Mouse (Mus musculus) thymus, adult 18-20 months (tissue): ENCODE results near the gene Wdfy3.
"Not testable (repeated sequence)": the region's sequence is repeated elsewhere in the genome, so short reads cannot be mapped to it uniquely, and the experiment has no call there.

Experiments used
- DNase-seq, 2 experiments: peaks; one replicate each; pipeline ENCODE4 v3.0.0; 2022; ENCODE audit warnings: mixed read lengths in 2 of 2

Wdfy3 gene

DNA sequence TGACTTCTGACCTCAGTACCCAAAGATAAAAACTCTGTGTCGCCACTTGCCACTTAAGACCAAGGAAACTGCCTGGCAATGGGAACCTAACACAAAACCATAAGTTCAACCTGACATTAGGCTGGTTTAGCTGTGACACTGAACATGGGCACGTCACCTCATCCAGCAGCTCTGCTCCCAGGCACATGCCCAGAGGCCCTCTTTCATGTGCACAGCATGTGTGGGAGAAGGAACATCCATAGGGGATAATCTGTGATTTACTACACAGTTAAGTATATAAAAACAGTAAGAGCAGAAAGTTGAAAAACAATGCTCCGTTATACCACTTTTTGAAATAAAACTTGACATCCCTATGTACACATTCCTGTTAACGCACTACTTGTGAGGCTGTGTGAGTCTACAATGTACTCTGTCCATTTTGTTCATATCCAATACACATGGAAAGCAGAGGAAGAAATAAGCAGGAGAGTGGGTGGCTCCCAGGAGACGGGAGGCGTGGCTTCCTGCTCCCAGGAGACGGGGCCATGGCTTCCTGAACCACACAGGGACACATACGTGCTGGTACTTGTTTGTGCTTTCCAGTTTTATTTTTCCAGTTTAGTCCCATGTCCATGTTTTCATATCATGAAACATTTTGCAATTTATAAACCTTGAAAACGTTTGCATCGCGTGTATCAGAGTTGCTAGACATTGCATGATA, 73.5 kb downstream of the Wdfy3 start:
- DNase-seq: no peak

DNA sequence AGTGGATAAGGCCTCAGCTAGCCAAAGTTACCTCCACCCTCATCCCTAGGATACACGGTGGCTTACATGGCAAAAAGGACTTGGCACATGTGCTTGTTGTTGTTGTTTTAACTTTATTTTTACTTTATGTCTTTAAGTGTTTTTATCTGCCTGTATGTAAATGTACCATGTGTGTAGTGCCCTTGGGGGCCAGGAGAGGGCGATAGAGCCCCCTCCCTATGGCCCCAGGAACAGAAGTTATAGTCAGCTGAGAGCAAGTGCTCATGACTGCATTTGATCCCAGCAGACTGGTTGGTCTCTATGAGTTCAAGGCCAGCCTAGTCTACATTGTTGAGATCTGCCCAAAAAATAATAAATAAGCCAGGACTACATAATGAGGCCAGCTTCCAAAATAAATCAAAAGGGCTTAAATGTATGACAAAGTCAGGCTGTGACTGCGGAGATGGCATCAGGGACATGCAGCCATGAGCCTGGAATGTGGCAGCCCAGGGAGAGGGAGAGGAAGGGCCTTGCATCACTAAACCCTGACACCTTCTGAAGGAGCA, 74.2 kb downstream of the Wdfy3 start:
- DNase-seq: no peak

DNA sequence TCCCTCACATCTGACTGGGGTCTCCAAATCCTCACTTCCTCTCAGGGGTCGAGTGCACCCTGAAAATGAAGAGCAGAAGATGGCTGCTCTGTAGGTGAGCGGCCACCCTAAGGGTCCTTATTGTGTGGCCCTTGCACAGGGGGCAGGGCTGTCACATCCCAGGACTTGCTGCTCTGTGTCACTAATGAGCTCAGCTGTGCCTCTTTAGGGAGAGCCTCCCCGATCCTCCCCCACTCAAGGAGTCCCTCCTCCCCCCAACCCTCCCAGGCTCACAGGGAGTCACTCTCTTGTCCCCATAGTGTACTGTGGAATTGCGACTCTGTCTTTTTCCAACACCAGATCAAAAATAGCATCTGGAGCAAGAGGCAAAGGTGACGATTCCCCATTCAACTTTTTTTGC, 75.7 kb downstream of the Wdfy3 start:
- no peak for DNase-seq

DNA sequence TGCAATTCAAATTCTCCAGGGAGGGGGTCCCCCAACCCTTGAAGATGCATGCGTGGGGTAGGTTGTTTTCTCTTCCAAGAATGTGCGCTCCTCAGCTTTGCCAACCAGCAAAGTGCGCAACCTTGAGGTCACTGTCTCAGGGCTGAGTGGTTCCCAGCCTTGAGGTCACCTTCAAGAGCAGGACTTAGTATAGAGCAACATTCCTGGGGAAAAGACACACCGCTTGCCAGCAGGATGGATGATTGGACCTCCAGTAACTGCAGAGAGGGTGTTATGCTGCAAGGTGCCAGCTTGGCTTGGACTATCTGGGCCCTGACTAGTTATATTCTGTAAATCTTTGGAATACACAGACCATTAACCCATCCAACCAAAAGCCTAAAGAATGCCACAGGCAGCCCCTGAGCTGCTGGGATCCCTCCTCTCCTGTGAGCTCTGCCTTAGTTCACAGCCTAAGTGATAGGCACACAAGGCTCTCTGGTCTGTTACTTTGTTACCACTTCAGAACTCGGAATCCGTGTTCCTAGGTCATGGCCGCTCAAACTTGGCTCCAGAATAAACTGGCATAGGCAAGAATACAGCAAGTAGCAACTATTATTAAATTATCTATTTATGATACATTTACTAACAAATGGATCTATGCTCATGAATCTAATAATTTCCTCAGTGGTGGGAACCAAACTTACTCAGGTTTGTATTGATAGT, 76.6 kb downstream of the Wdfy3 start:
- DNase-seq: no peak

DNA sequence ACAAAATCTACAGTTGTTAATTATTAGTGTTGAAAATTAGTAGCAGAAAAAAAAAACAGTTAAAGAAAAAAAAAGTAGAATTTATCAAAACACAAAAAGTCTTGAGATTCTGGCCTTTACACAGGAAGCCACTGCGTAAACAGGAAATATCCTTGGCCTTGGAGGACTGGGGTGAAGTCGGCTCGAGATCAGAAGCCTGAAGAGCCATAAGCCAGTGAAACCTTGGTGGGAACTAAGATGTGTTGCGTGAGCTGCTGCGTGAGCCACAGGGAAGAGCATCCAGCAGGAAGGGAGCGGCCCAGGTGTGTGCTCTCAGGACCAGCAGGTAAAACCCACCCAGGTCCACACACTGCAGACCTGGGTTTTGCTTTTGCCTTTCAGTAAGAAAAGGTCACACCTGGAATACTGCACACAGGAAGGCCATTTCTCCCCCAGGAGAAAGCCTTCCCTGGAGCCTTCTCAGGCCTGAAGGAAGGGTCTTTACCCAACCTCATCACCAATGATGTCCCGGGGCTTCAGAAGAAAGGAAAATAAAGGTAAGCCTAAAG, 79.3 kb downstream of the Wdfy3 start:
- DNase-seq: no peak

DNA sequence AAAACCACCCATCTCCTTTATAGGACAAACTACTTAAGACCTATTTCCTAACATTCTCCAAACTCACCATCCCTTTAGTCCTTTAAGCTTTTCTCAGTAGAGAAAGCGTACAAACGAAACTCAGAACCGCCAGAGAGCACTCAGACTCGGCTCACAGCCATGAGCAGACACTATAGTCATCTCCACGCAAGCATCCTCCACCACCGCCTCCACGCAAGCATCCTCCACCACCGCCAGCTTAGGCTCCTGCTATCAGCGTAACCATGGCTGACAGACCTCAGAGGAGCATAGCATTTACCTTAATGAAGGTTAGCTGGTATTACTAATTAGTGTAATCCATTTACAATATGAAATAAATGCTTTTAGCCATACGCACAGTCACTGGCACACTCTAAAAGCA, 81.2 kb downstream of the Wdfy3 start:
- no peak for DNase-seq

DNA sequence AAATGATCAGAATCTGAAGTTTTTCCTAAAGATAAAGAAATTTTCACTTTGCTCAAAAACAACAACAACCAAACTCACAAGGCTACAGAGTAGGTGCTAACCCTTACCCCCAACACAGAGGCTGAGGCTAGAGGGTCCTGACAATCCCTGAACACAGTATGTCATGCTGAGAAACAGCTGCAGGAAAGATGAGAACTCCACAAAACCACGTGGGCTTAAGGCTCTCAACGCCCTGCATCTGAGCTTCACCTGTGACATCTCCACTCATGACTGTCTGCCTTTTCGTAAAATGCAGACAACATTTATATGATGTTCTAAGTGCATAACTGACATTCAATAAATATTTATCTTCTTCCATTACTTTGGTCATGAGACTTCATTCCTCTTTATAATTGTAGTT, 83.0 kb downstream of the Wdfy3 start:
- DNase-seq: no peak

DNA sequence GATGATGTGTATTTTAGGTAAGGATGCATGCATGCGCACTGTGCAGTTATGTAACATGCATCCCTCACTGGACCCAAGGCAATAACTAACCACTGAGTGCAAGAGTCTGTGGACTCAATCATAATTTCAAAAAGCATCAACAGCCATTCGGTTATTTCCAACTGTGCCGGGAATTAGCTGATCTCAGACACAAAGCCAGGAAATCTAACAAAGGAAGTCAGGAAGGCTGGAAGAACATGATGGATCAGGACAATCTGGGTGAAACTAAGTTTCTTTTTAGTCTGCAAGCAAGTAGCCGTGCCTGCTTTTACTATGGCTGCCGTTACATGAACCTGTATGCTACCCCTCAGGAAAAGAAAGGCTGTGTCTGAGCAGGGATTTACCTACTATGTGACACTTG, 87.5 kb downstream of the Wdfy3 start:
- no peak for DNase-seq

DNA sequence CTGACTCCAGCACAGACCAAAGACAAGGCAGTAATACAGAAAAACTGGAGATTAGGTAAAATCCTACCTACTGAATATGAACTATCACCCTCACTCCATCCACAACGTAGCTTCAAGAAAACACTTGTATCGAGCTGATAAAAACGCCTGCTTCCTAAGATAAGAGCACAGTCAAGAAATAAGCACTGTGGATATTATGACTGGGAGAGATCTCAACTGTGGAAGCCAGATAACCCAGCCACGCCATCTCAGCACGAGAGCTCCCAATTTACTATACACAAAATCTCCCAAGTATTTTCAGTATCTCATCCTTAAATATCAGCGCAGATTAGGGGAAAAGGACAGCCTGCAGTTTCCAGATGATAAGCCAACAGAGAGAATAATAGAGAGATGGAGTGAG, 90.1 kb downstream of the Wdfy3 start:
- no peak for DNase-seq

DNA sequence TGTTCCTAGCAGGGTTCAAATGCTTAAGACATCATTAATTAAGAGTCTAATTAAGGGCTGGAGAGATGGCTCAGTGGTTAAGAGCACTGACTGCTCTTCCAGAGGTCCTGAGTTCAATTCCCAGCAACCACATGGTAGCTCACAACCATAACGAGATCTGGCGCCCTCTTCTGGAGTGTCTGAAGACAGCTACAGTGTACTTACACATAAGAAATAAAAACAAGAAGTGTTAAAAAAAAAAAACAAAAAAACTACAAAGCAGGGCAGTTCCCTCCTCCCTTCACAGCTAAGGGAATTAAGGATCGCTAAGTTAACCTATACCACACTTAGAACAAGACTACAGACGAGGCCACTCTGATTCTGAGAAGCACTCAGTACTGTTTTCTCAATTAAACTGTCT, 97.1 kb downstream of the Wdfy3 start:
- DNase-seq: not testable (repeated sequence)

DNA sequence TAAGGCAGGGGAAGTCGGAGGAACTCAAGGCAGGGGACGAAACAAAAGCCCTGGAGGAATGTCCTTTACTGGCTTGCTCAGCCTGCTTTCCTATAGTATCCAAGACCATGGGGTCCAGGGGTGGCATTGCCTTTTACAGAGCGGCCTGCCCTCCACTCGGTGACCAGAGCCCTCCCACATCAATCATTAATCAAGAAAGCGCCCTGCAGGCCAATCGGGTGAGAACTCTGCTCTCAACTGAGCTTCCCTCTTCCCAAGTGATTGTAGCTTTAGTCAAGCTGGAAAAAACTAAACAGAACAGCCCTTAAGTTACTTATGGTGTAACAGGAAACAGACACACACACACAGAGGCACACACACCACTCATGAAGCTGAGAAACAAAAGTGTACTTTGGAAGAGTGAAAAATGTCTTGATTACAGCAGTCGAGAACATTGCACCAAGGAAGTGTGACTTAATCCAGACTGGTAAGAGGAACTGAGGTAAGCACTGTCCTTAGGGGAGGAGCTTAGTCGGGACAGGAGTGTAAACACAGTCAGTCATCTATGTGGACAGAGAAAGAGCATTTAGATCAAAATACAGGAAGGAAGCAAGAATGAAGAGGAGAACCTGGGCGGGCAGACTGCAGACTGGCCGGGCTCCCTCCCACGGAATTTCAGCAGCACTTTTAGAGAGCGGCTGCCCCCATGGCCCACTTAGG, 101.4 kb downstream of the Wdfy3 start:
- no peak for DNase-seq

DNA sequence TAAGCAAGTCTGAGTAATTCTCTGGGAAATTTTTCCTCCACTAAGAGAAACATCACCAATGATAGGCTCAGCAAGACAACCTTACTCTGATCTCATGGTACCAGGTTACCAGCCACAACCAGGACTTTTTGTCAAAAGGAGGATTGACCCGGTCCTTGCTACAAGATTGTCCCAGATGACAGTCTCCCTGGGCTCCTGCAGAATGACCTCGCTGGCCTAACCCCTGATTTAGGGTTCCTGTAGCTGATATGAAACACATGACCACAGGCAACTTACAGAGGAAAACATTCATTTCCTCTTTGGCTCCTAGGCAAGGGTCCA, 101.9 kb downstream of the Wdfy3 start:
- DNase-seq: no peak

DNA sequence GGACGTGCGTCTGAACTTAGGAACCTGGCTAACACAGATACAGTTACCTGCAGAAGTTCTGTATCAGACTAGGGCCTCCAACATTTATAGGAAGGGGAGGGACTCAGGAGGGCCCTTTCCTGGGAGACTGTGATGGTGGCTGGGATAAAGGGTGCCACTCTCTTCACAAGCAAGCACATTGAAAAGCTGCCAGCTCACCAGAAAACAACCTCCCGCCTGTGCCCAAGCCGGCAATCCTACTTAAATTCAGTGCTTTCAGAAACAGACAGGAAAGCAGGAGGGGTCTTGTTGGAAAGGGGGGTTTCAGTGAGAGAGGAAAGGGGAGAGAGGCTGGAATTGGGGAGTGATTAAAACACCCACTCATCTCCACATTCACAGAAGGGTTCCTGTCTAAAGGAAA, 106.9 kb downstream of the Wdfy3 start:
- DNase-seq: no peak

DNA sequence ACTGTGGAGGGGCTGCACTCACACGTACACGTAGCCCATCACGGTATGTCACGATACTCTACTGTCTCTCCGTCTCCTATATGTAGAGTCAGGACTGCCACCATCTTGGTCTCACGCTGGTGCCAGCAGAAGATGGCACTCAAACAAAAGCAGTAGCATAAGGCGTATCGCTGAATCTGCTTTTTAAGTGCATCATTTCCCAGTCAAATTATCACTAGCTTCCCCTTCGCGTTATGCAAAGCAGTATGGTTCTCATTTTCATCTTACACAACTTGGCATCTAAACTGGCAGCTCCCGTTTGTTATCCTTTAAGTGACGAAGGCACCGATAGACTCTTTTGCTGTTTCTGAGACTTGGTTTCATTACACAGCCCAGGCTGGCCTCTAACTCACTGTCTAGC, 110.4 kb downstream of the Wdfy3 start:
- no peak for DNase-seq

DNA sequence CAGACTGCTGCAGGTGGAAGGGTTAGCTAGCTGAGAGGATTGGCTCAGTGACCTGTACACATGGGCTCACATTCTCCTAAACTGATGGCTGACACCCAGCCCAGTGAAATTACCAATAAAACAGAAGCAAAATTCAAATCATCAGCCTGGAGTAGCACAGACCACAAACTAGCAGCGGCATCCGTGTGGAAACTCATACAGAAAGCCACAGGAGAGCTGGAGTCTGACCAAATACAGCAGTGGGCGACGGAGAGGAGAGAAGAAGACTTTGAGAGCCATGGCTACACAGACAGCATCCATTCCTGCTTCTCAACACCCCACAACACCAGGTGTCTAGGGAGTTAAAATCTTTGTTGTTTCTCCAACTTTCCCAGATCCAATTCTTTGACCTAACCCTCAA, 110.8 kb downstream of the Wdfy3 start:
- DNase-seq: no peak

DNA sequence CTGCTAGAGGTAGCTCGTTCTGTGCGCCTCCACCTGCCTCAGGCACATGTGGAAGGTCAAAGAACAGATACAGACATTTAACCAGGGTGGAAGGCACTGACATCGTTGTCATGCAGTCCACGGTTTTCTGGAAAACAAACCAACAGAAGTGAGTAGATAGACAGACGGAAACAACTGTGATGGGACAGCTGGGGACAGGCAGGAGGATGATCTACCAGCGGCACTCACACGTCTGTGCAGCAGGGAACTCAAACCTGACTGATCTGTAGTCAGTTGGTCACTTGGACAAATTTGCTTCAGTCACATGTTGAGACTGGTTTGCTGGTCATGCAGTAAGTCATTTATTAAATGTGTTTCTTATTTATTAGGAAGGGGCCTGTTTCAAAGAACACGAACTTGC, 112.3 kb downstream of the Wdfy3 start:
- no peak for DNase-seq

DNA sequence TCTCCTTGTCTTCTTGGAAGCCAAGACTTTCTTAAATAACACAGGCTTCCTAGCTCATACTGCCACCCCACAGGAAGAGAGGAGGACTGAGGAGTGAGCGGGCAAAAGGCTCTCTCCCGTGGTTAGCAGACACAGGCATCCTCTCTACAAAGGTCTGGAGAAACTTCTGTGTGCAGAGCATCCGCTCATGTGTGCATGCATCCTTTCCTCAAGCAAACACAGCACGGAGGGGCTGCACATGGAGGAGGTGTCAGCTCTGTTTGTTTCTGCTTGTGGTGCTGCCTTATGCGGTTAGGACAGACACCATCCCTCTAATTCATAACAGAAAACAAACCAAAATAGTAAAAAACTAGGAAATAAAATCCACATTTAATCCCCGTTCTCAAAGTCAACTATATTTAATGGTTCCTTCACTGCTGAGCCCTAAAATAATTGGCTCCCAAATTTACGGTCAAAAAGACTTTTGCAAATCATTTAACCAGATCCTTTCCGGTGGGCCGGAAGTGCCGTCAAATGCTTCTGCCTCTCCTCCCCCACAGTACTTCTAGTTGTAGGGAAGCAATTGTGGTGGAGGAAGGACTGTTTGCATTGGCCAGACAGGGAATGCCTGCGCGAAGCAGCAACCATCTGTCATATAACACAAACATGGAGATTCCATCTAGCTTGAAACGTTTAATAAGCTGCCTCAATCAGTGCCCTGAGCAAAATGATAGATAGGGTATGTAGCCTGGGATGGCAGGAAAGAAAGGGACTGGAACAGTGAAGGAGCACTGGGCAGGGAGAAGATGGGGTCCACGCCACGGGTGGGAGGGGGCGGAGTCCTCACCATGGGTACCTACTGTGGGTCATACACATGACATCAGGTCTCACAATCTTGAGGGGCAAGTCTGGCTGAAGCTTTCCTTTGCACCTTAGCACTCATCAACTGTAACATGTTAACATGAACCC, 115.1 kb downstream of the Wdfy3 start:
- DNase-seq: no peak

DNA sequence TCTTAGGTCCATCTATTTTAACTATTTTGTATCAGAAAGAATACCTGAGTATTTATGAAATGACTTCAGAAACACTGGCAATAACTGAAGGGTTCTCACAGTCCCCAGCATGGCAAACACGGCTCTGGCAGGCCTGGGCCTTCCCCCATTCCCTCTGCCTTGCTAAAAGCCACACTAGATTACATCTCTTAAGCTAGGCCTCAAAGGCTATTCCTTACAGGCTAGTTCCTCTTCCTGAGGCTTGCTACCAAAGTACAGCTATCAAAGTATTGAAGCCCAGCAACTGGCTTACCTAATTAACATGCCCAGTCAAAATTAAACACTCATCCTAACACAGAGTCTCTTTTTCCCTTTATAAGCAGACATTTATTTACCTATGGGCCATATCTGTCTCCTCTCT, 117.8 kb downstream of the Wdfy3 start:
- DNase-seq: no peak

DNA sequence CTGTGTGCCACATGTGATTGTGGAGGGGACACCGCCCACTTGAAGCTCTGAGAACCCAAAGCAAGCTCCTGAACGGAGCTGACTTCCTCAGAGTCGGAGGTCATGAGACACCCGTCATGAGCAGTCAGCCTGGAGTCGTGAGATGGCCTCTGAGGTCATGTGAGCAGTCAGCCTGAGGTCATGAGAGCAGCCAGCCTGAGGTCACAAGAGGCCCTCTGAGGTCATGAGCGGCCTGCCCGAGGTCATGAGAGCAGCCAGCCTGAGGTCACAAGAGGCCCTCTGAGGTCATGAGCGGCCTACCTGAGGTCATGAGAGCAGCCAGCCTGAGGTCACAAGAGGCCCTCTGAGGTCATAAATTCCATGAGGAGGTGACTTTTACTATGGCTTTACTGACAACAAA, 120.4 kb downstream of the Wdfy3 start:
- no peak for DNase-seq

DNA sequence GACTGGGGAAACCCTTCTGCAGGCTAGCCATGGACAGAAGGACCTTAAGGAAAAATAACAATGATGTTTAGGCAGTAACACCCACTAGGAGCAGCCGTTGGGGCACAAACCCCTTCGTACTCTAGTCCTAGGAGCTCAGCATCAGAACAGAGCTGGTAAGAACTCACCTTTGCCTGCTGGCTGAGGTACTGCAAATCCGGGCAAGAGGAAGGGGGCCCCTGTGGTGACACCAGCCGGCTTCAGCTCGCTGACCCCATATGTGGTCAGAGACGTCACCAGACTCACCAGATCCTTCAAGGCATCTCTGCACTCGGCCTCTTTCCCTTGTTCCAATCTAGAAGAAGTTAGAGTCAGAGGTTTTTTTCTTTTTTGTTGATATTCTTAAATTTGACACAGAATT, 121.1 kb downstream of the Wdfy3 start:
- no peak for DNase-seq

DNA sequence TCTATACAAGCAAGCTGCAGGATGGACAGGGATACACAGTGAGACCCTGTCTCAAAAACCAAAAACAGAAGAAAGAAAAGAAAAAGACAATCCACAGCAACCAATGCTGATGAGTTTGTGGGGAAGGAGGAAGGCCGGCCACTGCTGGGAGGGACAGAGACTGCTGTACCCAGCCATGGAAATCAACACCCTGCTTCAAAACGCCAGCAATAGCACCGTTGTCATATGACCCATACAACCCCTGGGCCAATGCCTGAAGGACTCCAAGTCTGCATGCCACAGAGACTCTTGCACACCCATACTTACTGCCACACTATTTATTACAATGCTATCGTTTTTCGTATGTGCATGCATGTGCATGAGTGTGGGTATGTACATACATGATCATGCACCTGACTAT, 124.0 kb downstream of the Wdfy3 start:
- DNase-seq: no peak

DNA sequence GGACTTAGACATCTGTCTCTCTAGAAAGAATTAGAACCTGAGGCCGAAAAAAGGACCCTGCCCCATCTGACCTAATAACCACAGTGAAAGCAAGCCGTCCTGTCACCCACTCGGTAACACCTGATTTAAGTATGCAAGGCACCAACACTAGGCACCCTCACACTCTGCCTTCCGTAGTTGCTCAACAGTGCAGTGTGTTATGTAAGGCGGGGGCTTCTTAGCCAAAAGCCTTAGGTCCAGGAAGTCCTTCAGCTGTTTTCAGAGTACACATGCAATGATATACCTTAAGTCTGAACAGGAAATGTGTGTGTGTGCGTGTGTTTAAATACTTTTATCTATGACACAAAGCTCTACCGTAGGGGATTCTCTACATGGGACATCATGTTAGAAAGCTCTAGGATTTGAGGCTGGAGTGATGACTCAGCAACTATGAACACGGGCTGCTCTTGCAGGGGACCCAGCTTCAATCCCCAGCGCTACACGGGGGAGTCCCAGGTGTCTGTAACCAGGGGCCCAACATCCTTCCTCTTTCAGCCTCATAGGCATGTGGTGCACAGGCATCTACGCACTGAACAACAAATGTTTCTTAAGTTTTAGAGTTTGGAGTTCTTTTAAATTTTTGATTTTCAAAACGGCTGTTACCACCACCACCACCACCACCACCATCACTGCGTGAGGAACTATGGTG, 131.7 kb downstream of the Wdfy3 start:
- DNase-seq: no peak
